Mouse (Mus musculus): ENCODE measurements at regions not wholly inside any gene's neighbourhood (a gene's known extent, or its start where the extent isn't known, plus 50 kb on each side); places are given as distances from the start of the nearest gene placed in this dataset.

- ATAC-seq (ENCODE audit: insufficient read depth) (no peak), DNase-seq (ENCODE audit: low read depth in 3 of 3, low spot score in 3 of 3) (no peak)
- no peaks in the 10 kb centered on the region for H3K9me3 ChIP-seq (ENCODE audit: control insufficient read depth, low read length)
- no peak for TF ChIP-seq CTCF (IDR thresholded peaks at IDR 0.05; ENCODE audit: low read depth)
- H3K27me3 ChIP-seq (ENCODE audit: control insufficient read depth, insufficient read depth, low read length): no peaks in the 10 kb centered on the region
- 60% methylated on average over 12 of the region's 12 CpGs for WGBS (ENCODE audit: insufficient replicate concordance)
- no peak overlapping the region for H3K9ac ChIP-seq (replicated peaks)
- H3K4me3 ChIP-seq (ENCODE audit: insufficient read depth in 1 of 2, low read depth in 2 of 2, low read length in 2 of 2): no peak overlapping the region
- H3K4me2 ChIP-seq (ENCODE audit: low read depth): no peak overlapping the region
- H3K27ac ChIP-seq: no peak overlapping the region
- H3K36me3 ChIP-seq (replicated peaks; ENCODE audit: control insufficient read depth, insufficient read depth, low read depth): no peaks in the 10 kb centered on the region
- H3K4me1 ChIP-seq (replicated peaks; ENCODE audit: control insufficient read depth in 2 of 2, insufficient read depth in 2 of 2, low read length in 1 of 2): 0 out of 4 replicates have a peak, but pooled peaks cover 0 to under 1% of the 10 kb centered on the region in 2 experiments
These were observed 104.9 kb downstream of the H2al1j start for GRCm38 (mm10) chrX:11432403-11433004.

DNA sequence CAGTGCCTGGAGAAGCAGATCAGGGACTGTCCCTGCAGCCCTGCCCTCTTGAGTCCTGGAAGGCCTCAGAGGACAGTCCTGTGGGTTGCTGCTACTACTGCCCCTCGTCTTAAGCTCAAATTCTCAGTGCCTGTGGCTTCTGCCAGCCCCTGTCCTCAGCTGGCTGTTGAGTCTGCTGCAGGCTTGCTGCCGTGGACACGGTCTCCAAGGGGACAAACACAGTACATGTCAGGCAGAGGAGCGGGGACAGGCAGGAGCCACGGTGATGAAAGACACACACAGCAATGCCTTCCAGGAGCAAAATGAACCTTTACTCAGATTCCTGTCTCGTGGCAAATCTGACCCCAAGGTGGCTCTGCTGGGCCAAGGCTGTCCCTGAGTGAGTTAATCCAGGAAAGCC is 107.7 kb downstream of the H2al1j start:
- WGBS (ENCODE audit: insufficient replicate concordance): 43% methylated on average over 6 of the region's 6 CpGs
- H3K4me2 ChIP-seq (ENCODE audit: low read depth): no peak overlapping the region
- 0 out of 4 replicates have a peak, but pooled peaks cover 0 to 3% of the 10 kb centered on the region in 2 experiments for H3K4me1 ChIP-seq (replicated peaks; ENCODE audit: control insufficient read depth in 2 of 2, insufficient read depth in 2 of 2, low read length in 1 of 2)
- no peaks in the 10 kb centered on the region for H3K36me3 ChIP-seq (replicated peaks; ENCODE audit: control insufficient read depth, insufficient read depth, low read depth)
- H3K27me3 ChIP-seq (ENCODE audit: control insufficient read depth, insufficient read depth, low read length): no peaks in the 10 kb centered on the region
- no peak overlapping the region for H3K4me3 ChIP-seq (ENCODE audit: insufficient read depth in 1 of 2, low read depth in 2 of 2, low read length in 2 of 2)
- no peak overlapping the region for H3K9ac ChIP-seq (replicated peaks)
- H3K9me3 ChIP-seq (ENCODE audit: control insufficient read depth, low read length): no peaks in the 10 kb centered on the region
- H3K27ac ChIP-seq: no peak overlapping the region
- ATAC-seq (ENCODE audit: insufficient read depth) (no peak), DNase-seq (ENCODE audit: low read depth in 3 of 3, low spot score in 3 of 3) (no peak)
- TF ChIP-seq EP300 (IDR thresholded peaks at IDR 0.05; ENCODE audit: low read depth): no peak
- no peak for TF ChIP-seq CTCF (IDR thresholded peaks at IDR 0.05; ENCODE audit: low read depth)

DNA sequence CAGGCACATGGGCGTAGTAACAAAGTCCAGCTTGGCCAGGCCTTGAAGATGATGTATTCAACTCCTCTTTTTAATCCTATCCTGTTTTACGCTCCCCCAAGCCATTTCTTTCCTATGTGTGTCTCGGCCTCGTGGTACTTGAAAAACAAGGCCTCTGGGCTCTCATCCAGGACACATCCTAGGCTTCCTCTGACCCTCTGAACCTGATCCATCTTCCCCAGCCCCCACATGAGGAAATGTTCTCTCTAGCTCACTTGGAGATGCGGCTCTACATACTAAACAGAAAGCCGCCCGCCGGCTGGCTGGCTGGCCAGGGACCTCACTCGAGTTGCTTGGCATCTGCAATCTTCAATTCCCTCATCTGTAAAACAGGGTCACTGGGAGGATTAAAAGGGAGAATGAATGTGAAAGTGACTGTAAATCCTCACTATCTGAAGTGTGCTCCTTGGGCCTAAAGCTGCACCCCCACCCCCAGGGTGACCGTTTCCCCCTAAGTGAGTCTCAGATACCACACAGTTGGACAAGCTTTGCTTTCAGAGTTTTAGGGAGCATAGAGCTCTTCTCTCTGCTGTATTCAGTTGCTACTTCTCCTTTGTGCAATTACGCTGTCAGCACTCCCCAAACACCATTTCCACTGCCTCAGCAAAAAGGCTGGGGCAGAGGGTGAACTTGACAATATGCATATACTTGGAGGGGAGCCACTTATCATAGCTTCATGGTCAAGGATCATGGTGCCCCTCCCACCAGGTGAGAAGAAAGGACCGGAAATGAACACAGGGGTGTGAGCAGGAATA is 109.7 kb downstream of the H2al1j start:
- H3K4me3 ChIP-seq (ENCODE audit: insufficient read depth in 1 of 2, low read depth in 2 of 2, low read length in 2 of 2): no peak overlapping the region
- no peak overlapping the region for H3K9ac ChIP-seq (replicated peaks)
- DNase-seq (ENCODE audit: low read depth in 3 of 3, low spot score in 3 of 3) (no peak), ATAC-seq (ENCODE audit: insufficient read depth) (no peak)
- WGBS (ENCODE audit: insufficient replicate concordance): 65% methylated on average over 12 of the region's 12 CpGs
- H3K27ac ChIP-seq: no peak overlapping the region
- 0 out of 4 replicates have a peak, but pooled peaks cover 0 to 3% of the 10 kb centered on the region in 2 experiments for H3K4me1 ChIP-seq (replicated peaks; ENCODE audit: control insufficient read depth in 2 of 2, insufficient read depth in 2 of 2, low read length in 1 of 2)
- no peaks in the 10 kb centered on the region for H3K27me3 ChIP-seq (ENCODE audit: control insufficient read depth, insufficient read depth, low read length)
- no peaks in the 10 kb centered on the region for H3K36me3 ChIP-seq (replicated peaks; ENCODE audit: control insufficient read depth, insufficient read depth, low read depth)
- no peak for TF ChIP-seq CTCF (IDR thresholded peaks at IDR 0.05; ENCODE audit: low read depth)
- no peak for TF ChIP-seq EP300 (IDR thresholded peaks at IDR 0.05; ENCODE audit: low read depth)
- no peaks in the 10 kb centered on the region for H3K9me3 ChIP-seq (ENCODE audit: control insufficient read depth, low read length)
- H3K4me2 ChIP-seq (ENCODE audit: low read depth): no peak overlapping the region

- 28% methylated on average over 7 of the region's 7 CpGs for WGBS (ENCODE audit: insufficient replicate concordance)
- 0 out of 2 replicates have a peak, but pooled peaks have one; percentile 11 for TF ChIP-seq CTCF (IDR thresholded peaks at IDR 0.05; ENCODE audit: low read depth)
- no peak for TF ChIP-seq EP300 (IDR thresholded peaks at IDR 0.05; ENCODE audit: low read depth)
- H3K27ac ChIP-seq: no peak overlapping the region
- ATAC-seq (ENCODE audit: insufficient read depth) (0 out of 2 replicates have a peak, but pooled peaks have one; percentile 39), DNase-seq (ENCODE audit: low read depth in 3 of 3, low spot score in 3 of 3) (no peak)
- no peak overlapping the region for H3K4me2 ChIP-seq (ENCODE audit: low read depth)
- no peak overlapping the region for H3K4me3 ChIP-seq (ENCODE audit: insufficient read depth in 1 of 2, low read depth in 2 of 2, low read length in 2 of 2)
- H3K9me3 ChIP-seq (ENCODE audit: control insufficient read depth, low read length): no peaks in the 10 kb centered on the region
- no peaks in the 10 kb centered on the region; a peak in 1 of 4 replicates for H3K4me1 ChIP-seq (replicated peaks; ENCODE audit: control insufficient read depth in 2 of 2, insufficient read depth in 2 of 2, low read length in 1 of 2)
- H3K9ac ChIP-seq (replicated peaks): no peak overlapping the region
- no peaks in the 10 kb centered on the region for H3K36me3 ChIP-seq (replicated peaks; ENCODE audit: control insufficient read depth, insufficient read depth, low read depth)
- no peaks in the 10 kb centered on the region for H3K27me3 ChIP-seq (ENCODE audit: control insufficient read depth, insufficient read depth, low read length)
These were observed 115.9 kb downstream of the H2al1j start for GRCm38 (mm10) chrX:11443543-11443942.

DNA sequence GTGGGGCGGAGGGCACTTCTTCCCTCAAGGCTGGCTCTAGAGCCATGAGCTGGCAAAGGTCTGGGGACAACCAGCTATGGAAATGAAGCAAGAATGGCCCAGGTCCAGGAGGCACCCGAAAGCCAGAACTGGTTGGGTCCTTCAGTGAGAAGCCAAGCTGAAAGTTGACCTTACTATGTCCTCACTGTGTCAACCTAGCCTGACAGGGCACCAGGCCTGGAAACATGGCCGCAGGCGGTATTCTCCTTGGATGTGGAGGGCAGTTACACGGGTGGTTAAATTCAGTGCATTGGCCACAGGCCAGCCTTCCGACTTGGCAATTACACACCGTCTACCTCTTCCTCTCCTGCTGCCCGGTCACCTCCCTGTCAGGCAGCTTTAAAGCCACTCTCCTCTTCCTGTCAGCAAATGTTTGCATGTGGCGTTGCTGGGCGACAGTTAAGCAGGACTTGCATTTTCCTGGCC is 116.7 kb downstream of the H2al1j start:
- DNase-seq (ENCODE audit: low read depth in 3 of 3, low spot score in 3 of 3): no peak
- H3K4me2 ChIP-seq (ENCODE audit: low read depth): no peak overlapping the region
- H3K4me3 ChIP-seq (ENCODE audit: insufficient read depth in 1 of 2, low read depth in 2 of 2, low read length in 2 of 2): no peak overlapping the region
- no peak for ATAC-seq (ENCODE audit: insufficient read depth)
- H3K9ac ChIP-seq (replicated peaks): no peak overlapping the region
- no peaks in the 10 kb centered on the region for H3K9me3 ChIP-seq (ENCODE audit: control insufficient read depth, low read length)
- H3K36me3 ChIP-seq (replicated peaks; ENCODE audit: control insufficient read depth, insufficient read depth, low read depth): no peaks in the 10 kb centered on the region
- H3K4me1 ChIP-seq (replicated peaks; ENCODE audit: control insufficient read depth in 2 of 2, insufficient read depth in 2 of 2, low read length in 1 of 2): no peaks in the 10 kb centered on the region; a peak in 1 of 4 replicates
- 48% methylated on average over 10 of the region's 10 CpGs for WGBS (ENCODE audit: insufficient replicate concordance)
- H3K27ac ChIP-seq: no peak overlapping the region
- TF ChIP-seq EP300 (IDR thresholded peaks at IDR 0.05; ENCODE audit: low read depth): no peak
- no peak for TF ChIP-seq CTCF (IDR thresholded peaks at IDR 0.05; ENCODE audit: low read depth)
- H3K27me3 ChIP-seq (ENCODE audit: control insufficient read depth, insufficient read depth, low read length): no peaks in the 10 kb centered on the region

Data from liver, embryonic 14.5 days (tissue).